Mouse (Mus musculus) T-cell, adult 2 months (primary cell): ENCODE measurements at regions not wholly inside any gene's neighbourhood (a gene's known extent, or its start where the extent isn't known, plus 50 kb on each side); places are given as distances from the start of the nearest gene placed in this dataset.

Experiments used
- DNase-seq: peaks from one replicate; pipeline ENCODE4 v3.0.0; 2022; ENCODE audit warnings: low spot score

DNA sequence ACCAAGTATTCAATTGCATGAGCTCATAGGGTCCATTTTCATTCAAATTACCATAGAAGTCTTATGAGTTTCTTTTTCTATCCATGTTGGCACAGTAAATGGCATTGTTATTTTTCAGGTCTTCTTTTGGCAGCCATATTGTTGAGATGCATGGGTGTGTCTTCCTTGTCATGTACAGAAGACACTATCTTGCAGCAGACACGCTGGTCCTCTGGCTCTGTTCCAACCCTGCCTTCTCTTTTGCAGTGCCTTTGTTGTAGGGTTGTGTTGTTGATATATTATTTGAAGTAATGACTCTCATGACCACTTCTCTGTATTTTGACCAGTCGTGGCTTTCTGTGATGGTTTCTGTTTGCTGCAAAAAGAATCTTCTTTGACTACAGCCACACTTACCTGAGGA is 274.4 kb upstream of the Camk1g start:
- no peak for DNase-seq

DNA sequence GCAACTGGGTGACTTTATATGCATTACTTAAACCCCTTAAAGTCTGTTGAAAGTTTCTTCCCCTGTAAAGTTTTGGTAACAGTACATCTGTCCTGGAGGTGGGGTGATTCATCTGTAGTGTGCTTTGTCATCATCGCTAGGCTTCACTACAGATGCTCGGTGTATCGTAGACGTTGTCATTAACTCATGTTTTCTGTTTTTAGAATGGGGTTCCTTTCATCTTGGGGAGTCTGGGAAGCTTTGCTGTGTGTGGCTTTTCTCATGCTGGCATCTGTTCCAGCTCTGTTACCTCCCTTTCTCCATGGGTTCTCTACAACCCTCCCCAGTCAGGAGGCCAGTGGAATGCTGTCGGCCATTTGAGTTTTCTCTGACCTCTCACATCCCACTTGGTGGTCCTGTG is 266.4 kb upstream of the Camk1g start:
- no peak for DNase-seq

- DNase-seq: no peak
Observed at GRCm38 (mm10) chr1:193632115-193632514, 262.0 kb upstream of the Camk1g start.

GRCm38 (mm10) chr1:193629887-193630286 is 259.8 kb upstream of the Camk1g start:
- DNase-seq: no peak

DNA sequence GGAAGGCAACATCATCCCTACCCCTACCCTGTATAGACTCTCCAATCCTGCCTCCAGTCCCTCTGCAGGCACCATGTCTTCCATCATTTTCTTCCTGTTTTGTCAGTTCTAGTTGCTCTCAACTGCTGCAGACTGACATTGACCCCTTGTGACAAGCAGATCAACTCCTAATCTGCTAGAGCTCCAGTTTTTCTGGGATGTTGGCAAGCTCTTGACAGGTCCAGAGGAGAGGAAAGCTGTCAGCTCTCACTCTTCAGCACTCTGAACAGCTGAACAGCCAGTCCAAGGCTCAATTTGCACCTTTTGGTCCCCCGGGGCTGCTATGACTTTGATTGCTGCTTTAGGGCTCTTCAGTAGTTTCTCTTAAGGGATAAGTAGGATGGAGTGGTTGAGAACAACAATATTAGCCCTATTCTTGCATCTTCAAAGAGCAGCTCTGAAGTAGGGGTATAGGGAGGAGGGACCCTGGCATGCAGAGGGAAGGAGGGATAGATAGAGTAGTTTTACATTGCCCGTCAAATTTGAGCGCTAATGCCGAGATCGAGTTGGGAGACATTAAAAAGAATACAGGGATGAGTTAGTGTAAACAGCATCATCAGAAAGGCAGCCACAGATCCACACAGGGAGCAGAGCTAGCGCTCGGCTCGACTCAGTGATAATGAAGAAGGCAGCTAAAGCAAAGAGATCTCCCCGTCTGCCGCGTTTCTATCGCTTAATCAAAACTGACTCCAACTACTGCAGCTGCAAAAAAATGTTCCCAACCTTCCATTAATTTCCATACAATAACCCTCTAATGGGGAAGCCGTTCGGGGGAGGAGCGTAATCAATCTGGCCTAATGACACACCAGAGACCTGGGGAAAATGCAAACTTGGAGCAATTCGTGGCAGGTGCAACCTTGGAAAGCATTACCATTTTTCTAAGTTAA is 257.1 kb upstream of the Camk1g start:
- DNase-seq: no peak

DNA sequence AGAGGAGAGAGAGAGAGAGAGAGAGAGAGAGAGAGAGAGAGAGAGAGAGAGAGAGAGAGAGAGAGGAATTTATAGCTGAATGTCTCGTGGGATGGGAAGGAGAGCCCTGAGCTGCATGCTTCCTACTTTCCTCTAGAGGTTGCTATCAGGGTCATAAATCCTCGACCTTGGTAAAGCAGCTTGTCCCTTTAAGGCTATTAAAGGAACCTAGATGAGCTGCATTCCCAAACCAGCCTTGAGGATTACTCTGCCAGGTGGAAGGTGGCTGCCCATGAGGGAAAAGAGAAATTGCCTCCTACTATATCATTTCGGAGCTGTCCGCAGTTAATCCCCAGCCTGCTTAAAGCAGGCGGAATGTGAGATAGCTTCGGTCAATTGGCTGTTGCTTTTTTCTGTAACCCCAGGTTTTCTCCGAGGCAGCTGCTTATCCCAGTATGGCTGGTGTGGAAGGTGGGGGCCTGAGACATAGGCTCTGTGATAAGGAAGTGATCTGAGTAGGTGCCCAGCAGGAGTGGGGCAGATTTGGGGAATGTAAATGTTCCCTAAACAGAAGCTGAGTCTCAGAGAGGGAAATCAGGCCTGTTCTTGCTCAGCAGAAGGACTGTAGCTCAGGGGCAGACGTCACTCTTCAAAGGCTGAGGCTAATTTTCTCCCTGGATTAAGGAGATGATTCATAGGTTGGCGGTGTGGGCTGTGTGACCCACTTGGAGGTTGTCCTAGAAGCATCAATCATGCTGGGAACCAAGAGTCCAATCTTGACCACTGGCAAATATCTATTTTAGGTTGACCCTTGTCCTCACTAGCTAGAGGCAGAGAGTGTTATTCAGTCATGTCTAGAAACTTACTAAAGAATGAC is 255.2 kb upstream of the Camk1g start:
- DNase-seq: no peak

GRCm38 (mm10) chr1:193623571-193623970 is 253.5 kb upstream of the Camk1g start:
- DNase-seq: no peak

- no peak for DNase-seq
Observed at GRCm38 (mm10) chr1:193618250-193618649, 248.2 kb upstream of the Camk1g start.

DNA sequence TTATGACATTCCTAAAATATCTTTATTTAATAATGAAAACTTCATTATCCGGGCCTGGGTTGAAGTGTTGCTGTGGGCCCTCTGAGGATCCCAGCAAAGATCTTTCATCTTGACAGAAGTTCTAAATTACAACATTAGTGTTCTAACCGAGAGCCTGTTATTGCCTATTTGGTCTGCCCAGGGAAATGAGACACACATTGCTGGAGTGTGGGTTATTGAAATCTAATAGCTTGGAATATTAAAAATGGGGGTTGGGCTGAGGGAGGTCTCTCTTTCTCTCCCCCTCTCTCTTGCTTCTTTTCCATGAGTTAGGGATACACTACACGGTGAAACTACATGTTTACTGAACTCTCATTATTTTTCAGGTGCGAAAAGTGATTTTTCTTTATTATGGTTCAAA is 240.4 kb upstream of the Camk1g start:
- no peak for DNase-seq

- no peak for DNase-seq
Observed at GRCm38 (mm10) chr1:193599895-193600294, 229.8 kb upstream of the Camk1g start.

- DNase-seq: peak; percentile 3
Observed at GRCm38 (mm10) chr1:193599163-193599562, 229.1 kb upstream of the Camk1g start.

GRCm38 (mm10) chr1:193590301-193590829 is 220.3 kb upstream of the Camk1g start:
- DNase-seq: no peak

- peak; percentile 38 for DNase-seq
Observed at GRCm38 (mm10) chr1:193588477-193589464, 218.7 kb upstream of the Camk1g start.

DNA sequence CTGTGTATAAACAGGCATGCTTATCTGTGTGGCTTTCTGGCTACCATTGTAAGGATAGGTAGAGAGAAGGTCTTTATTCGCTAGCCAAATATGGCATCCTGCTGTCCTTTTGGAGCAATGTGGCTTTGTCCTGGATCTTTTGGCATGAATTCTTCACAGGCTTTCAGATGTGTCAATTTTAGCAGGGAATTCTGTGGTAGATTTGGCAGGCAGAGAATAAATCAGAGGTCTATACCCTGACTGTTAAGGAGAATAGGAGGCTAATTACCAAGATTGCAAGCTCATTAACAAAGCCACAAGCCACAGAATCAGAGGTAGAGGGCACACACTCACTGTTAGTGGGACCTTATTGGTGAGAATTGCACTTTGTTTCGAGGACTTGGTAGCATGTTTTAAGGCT is 217.2 kb upstream of the Camk1g start:
- no peak for DNase-seq

- no peak for DNase-seq
Observed at GRCm38 (mm10) chr1:193586896-193587295, 216.8 kb upstream of the Camk1g start.

DNA sequence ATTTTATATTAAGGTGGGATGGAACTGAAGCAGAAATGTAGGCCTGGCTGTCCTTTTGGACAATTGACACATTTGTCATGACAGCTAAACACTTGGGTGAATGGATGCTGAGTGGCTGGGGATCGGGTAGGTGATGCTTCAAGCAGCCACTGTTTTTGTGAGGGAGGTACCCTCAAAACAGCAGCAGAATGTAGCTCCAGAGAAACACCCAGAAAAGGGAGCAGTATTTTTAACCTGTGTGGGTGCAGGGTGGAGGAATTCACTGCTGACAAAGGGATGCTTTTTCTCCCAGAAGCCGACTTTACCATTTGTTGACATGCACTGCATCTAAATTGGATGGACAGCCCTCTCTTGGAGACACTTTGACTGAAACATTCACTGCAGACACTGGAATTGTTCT is 213.7 kb upstream of the Camk1g start:
- no peak for DNase-seq

DNA sequence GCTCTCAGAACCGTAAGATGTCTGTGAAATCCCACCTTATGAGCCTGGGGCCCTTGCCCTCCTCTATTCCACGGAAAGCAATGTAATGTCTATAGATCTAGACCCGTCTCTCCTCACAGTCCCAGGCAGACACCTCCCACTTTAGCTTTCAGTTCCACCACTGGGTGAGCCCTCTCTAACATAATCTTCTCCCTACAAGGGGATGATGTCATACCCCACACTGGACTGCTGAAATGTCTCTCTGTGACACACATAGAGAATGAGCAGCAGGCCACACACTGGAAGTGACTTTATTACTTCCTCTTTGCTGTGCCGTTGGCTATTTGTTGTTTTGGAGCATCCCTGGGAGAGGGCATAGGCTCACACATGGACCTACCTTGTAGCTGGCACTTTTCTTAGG is 210.3 kb upstream of the Camk1g start:
- no peak for DNase-seq

DNA sequence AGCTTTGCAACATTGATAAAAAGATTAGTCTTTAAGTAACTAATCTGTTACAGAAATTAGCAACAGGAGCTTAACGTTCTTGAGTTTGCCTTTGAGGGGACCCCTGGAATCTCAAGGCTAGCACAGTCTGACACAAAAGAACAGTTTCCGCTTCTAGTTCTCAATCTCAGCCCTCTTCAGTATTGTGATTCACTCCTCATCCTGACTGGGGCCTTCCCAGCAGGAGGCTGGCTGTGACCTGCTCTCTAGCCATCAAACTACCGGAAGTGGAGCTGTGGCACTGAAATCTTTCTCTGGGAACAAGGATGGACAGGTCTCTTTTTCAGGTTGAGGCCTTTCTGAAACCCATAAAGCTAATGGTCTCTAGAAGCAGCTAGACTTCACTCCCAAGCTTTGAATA is 209.6 kb upstream of the Camk1g start:
- DNase-seq: no peak

GRCm38 (mm10) chr1:193578661-193579175 is 208.6 kb upstream of the Camk1g start:
- no peak for DNase-seq

- DNase-seq: no peak
Observed at GRCm38 (mm10) chr1:193577821-193578220, 207.7 kb upstream of the Camk1g start.

- peak; percentile 18 for DNase-seq
Observed at GRCm38 (mm10) chr1:193575986-193576713, 206.1 kb upstream of the Camk1g start.
